Mouse (Mus musculus) liver, embryonic 13.5 days (tissue): ENCODE results near the gene Tmem164. TPM values are rescaled to one million over a fixed set of nuclear protein-coding genes. Genes with fewer than 3 reads are reported as not detected.

Experiments
- ATAC-seq: fragments of 200-750 bp; cut with Nextera tagmentation; 2 replicates; pipeline ENCODE4 v1.8.0; 2017; ENCODE audit warnings: low read depth, mild to moderate bottlenecking, moderate number of reproducible peaks, moderate library complexity
- DNase-seq: peaks from one replicate; pipeline ENCODE4 v3.0.0; 2022
- H3K27ac ChIP-seq: fragments of 300-500 bp; sonication (generic); 2 replicates; pipeline ENCODE4 v1.5.1; 2015; ENCODE audit warnings: moderate library complexity, mild to moderate bottlenecking, inconsistent platforms
- H3K27me3 ChIP-seq: fragments of 300-500 bp; sonication (generic); 2 replicates; pipeline ENCODE4 v1.6.1; 2015; ENCODE audit warnings: mild to moderate bottlenecking, inconsistent platforms
- H3K36me3 ChIP-seq: fragments of 300-500 bp; sonication (generic); 2 replicates; pipeline ENCODE4 v1.6.1; 2015; ENCODE audit warnings: mild to moderate bottlenecking, inconsistent platforms
- H3K4me1 ChIP-seq: fragments of 300-500 bp; sonication (generic); replicated peaks from 2 replicates; pipeline ENCODE4 v1.6.1; 2015; ENCODE audit warnings: inconsistent platforms
- H3K4me2 ChIP-seq: fragments of 300-500 bp; sonication (generic); 2 replicates; pipeline ENCODE4 v1.6.1; 2015; ENCODE audit warnings: inconsistent platforms, mild to moderate bottlenecking, moderate library complexity
- H3K4me3 ChIP-seq: fragments of 300-500 bp; sonication (generic); replicated peaks from 2 replicates; pipeline ENCODE4 v1.5.1; 2015; ENCODE audit warnings: mild to moderate bottlenecking, inconsistent platforms
- H3K9ac ChIP-seq: fragments of 300-500 bp; sonication (generic); 2 replicates; pipeline ENCODE4 v1.6.1; 2015; ENCODE audit warnings: mild to moderate bottlenecking, inconsistent platforms
- H3K9me3 ChIP-seq: fragments of 300-500 bp; sonication (generic); replicated peaks from 2 replicates; pipeline ENCODE4 v1.6.1; 2016; ENCODE audit warnings: inconsistent platforms
- WGBS: fragments of 180-500 bp; shearing (Covaris S2); methylation state at CpG from one replicate; pipeline ENCODE4 v1.1.7; 2015; ENCODE audit not compliant: insufficient replicate concordance; 5-methylcytosine and 5-hydroxymethylcytosine counted together
- polyA plus RNA-seq: library from polyadenylated mRNA; unstranded; fragments of >200 nt; fragmentation: Nextera tagmentation; extraction: Ambion mirVana; gene quantifications from 2 replicates; pipeline ENCODE4 v1.2.1, GENCODE M21; 2015

Gene Tmem164
- polyA plus RNA-seq, 1 experiment from 2014 or later = 24.1 TPM

DNA sequence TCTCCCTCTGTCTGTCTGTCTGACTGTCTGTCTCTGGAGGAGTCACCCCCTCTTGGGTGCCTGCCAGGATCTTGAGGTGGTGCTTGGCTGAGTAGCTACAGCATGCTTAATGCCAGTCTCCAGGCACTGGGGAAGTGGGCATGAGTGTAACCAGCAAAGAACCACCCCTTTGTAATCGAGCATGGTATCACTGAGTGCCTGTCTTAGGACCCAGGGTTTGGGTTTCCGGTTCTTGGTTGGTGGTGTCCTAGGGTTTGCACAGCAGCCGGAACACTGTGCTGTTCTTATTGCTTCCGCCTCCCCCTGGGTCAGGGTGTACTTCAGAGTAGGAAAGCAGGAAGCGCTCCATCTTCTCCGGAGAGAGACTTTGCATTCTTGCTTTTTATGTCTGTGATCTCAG lies 124.9 kb downstream of the Tmem164 start:
- 78% methylated on average over 6 of the region's 6 CpGs for whole genome bisulfite sequencing
- no peak overlapping the region for H3K9ac ChIP-seq
- no peak for ATAC-seq

DNA sequence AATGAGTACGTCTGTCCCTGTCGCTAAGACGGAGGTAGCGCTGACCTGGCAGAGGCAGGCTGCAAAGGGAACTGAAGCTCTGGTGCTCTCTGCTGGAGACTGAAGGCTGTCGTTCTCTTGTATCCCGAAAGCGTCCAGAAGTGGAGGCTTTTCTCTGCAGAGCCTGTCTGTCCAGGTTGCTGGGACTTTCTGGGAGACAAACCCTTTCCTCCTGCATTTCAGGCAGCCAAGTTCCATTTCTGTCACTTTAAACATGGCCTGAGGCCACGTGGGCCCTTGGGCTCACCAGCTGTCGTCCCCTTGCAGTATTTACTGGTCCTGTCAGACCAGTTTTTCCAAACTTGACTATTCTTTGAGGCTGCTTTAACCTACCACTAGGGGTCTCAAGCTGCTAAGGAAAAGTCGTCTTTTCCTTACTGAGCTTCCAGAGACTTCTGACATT lies 125.4 kb downstream of the Tmem164 start:
- H3K27me3 ChIP-seq = no peaks in the 10 kb centered on the region
- no peak for DNase-seq

More for the DNA sequence above, 124.9 kb downstream of the Tmem164 start:
- H3K36me3 ChIP-seq = peaks cover 9% of the 10 kb centered on the region; the same call in 1 of the 2 replicates
- H3K27ac ChIP-seq = no peak overlapping the region
- no peaks in the 10 kb centered on the region for H3K9me3 ChIP-seq
- H3K27me3 ChIP-seq = no peaks in the 10 kb centered on the region
- no peaks in the 10 kb centered on the region for H3K4me1 ChIP-seq
- H3K4me2 ChIP-seq = no peak overlapping the region
- no peak overlapping the region for H3K4me3 ChIP-seq
- no peak for DNase-seq

DNA sequence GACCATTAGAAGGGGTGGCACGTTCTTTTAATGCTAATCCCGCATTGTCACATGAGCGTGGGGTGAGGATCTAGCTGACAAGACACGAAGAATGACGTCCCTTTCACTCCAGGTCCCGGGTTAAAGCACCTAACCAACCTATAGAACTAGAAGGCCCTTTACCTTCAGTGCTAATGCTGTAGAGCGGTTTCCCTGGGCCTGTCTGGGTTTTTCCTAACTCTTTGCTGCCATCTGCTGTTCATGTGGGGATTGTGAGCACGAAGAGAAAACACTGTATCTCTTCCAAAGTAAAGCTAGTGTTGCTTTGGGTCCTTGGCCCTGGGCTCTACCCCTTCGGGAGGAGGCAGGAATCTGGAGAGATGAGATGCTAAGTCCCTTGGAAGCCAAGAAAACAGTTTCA lies 127.2 kb downstream of the Tmem164 start:
- Histone ChIP-seq H3K4me3 (no peak overlapping the region), H3K27me3 (no peaks in the 10 kb centered on the region), H3K4me1 (no peaks in the 10 kb centered on the region), H3K9ac (no peak overlapping the region), H3K4me2 (no peak overlapping the region), H3K9me3 (no peaks in the 10 kb centered on the region), H3K27ac (no peak overlapping the region), H3K36me3 (peaks cover 14% of the 10 kb centered on the region)
- ATAC-seq = no peak
- peak; percentile 10 for DNase-seq
- 48% methylated on average over 9 of the region's 9 CpGs for WGBS

More for the DNA sequence above, 125.4 kb downstream of the Tmem164 start:
- H3K4me2 ChIP-seq = no peak overlapping the region
- no peaks in the 10 kb centered on the region for H3K4me1 ChIP-seq
- H3K9ac ChIP-seq = no peak overlapping the region
- no peaks in the 10 kb centered on the region for H3K9me3 ChIP-seq
- H3K27ac ChIP-seq = no peak overlapping the region
- no peak for ATAC-seq
- peaks cover 9% of the 10 kb centered on the region; the same call in 1 of the 2 replicates for H3K36me3 ChIP-seq
- no peak overlapping the region for H3K4me3 ChIP-seq
- 56% methylated on average over 10 of the region's 10 CpGs for WGBS

DNA sequence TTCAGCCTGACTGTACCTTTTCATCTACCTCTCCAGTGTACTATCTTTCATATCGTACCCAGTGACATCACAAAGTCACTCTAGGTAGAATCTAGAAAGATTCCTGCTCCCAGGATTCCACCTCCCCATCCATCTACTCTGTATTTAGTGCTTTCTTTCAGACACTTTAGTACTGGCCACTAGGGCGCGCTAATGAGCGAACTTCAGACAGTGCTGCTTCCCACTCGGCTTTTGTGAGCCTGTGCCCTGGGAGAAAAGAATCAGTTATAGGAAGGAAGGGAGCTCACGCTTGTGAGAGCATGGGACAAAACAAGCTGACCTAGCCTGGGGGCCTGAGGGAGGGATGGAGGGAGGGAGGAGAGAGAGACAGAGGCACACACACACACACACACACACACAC lies 131.9 kb downstream of the Tmem164 start:
- Histone ChIP-seq H3K36me3 (peaks cover 5% of the 10 kb centered on the region), H3K4me2 (no peak overlapping the region), H3K4me1 (no peaks in the 10 kb centered on the region), H3K9ac (no peak overlapping the region), H3K27ac (no peak overlapping the region), H3K9me3 (no peaks in the 10 kb centered on the region), H3K4me3 (no peak overlapping the region), H3K27me3 (no peaks in the 10 kb centered on the region)
- DNase-seq (no peak), ATAC-seq (no peak)
- 17% methylated on average over 6 of the region's 6 CpGs for WGBS

DNA sequence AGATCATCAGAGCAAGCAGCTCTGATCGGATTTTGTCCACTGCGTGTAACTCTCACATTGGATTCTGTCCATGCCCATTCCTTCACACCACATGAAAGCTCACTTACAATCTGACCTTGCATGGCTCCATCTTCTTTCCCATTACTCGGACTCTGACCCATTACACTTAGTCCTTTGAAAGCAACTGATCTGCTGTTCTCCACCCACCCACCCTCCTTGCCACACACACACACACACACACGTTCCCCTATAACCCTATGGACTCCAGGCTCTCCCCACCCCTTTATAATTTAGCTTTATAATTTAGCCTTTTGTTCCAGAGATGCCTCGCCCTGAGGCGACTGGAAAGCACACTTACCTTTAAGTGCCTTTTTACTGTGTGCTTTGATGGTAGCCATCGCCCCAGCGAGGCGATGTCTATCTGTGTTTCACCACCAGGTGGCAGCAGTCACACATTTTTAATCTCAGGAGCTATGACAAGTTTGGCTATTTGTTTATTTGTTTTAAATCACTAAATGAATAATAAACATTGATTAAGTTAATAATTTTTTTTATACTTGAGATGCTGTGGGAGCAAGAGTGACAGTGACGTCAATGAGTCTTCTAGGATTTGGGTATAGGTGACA lies 137.0 kb downstream of the Tmem164 start:
- ATAC-seq (no peak), DNase-seq (no peak)
- H3K27me3 ChIP-seq = no peaks in the 10 kb centered on the region
- no peaks in the 10 kb centered on the region for H3K4me1 ChIP-seq
- H3K27ac ChIP-seq = no peak overlapping the region
- no peak overlapping the region for H3K4me2 ChIP-seq
- H3K36me3 ChIP-seq = no peaks in the 10 kb centered on the region
- no peak overlapping the region for H3K9ac ChIP-seq
- no peak overlapping the region for H3K4me3 ChIP-seq
- no peaks in the 10 kb centered on the region for H3K9me3 ChIP-seq
- 45% methylated on average over 10 of the region's 10 CpGs for WGBS

DNA sequence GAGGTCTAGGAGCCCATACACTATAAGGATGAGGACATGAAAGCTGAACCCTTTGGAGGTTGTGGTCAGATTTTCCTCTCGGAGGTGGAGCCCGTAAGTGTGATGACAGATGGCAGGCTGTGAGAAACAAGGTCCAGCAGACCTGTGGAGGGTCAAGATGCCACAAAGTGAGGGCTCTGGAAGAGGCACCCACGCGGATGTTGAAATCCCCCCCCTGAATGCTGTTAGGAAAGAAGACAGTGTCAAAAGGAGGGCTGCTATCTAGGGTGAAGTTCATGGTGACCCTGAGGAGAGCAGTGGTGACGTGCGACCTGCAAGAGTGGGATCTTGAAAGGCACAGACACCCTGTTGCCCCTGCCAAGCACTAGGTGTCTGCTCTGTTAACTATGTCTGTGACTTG lies 140.0 kb downstream of the Tmem164 start:
- 69% methylated on average over 6 of the region's 6 CpGs for WGBS
- H3K9me3 ChIP-seq = no peaks in the 10 kb centered on the region
- no peak overlapping the region for H3K4me3 ChIP-seq
- H3K4me1 ChIP-seq = no peaks in the 10 kb centered on the region
- no peaks in the 10 kb centered on the region for H3K27me3 ChIP-seq
- H3K36me3 ChIP-seq = no peaks in the 10 kb centered on the region
- ATAC-seq (no peak), DNase-seq (no peak)
- no peak overlapping the region for H3K27ac ChIP-seq
- no peak overlapping the region for H3K4me2 ChIP-seq
- H3K9ac ChIP-seq = no peak overlapping the region

DNA sequence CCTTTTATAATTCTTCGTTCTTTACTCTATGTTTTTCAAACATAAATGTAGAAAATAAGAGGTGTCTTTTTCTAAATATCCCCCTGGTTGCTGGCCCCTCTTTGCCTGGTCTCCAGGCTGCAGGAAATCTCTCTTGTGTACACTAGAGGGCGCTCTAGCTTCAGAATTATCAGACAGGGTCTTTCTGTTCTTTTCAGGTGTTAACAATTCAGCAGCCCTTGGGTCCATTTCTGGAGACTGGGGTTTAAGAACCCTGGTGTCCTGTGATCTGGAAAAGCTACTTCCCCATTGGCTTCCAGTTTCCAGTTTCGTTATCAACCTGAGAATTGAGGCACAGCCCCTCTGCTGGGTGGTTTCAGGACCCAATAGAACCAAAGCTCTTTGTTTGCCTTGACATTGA lies 140.6 kb downstream of the Tmem164 start:
- Histone ChIP-seq H3K9ac (no peak overlapping the region), H3K4me1 (no peaks in the 10 kb centered on the region), H3K4me2 (no peak overlapping the region), H3K36me3 (no peaks in the 10 kb centered on the region), H3K27ac (no peak overlapping the region), H3K9me3 (no peaks in the 10 kb centered on the region), H3K27me3 (no peaks in the 10 kb centered on the region), H3K4me3 (no peak overlapping the region)
- DNase-seq = no peak
- no peak for ATAC-seq
- 40% methylated on average over 3 of the region's 3 CpGs for WGBS

DNA sequence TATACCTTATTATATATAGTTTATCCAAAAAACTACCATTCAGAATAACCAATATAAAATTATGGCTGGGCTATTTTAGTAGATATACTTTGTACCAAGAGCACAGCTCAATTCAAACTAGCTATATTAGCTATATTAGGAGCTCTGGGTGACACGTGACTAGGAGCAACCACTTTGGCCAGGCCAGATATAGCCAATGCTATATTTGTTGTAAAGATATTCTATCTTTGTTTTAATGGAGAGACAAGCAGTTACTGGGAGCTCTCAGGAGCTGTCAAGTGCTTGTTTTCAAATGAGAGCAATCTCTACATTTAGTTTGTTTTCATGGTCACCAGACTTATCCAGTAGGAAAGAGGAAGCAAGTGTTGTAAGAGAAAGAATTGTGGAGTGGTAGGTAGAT lies 144.1 kb downstream of the Tmem164 start:
- no peak overlapping the region for H3K27ac ChIP-seq
- H3K9me3 ChIP-seq = no peaks in the 10 kb centered on the region
- H3K4me2 ChIP-seq = no peak overlapping the region
- H3K27me3 ChIP-seq = no peaks in the 10 kb centered on the region
- no peak overlapping the region for H3K4me3 ChIP-seq
- no peak overlapping the region for H3K9ac ChIP-seq
- WGBS = 57% methylated on average over 1 of the region's 1 CpGs
- DNase-seq = no peak
- no peaks in the 10 kb centered on the region for H3K36me3 ChIP-seq
- ATAC-seq = no peak
- peaks cover 13% of the 10 kb centered on the region for H3K4me1 ChIP-seq

DNA sequence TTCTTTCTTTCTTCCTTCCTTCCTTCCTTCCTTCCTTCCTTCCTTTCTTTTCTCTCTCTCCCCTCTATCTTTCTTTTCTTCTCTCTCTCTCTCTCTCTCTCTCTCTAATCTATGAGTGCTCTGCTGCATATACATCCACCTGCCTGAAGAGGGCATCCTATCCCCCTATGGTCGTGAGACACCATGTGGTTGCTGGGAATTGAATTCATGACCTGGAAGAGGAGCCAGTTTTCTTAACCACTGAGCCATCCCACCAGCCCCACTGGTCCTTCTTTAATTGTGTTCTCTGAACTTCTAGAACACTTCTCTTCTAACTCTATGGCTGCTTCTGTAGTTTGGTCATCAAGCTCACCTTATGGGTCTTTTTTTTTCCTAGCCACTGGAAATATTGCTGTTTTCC lies 146.4 kb downstream of the Tmem164 start:
- Histone ChIP-seq H3K4me2 (no peak overlapping the region), H3K36me3 (no peaks in the 10 kb centered on the region), H3K4me3 (no peak overlapping the region), H3K9me3 (no peaks in the 10 kb centered on the region), H3K4me1 (peaks cover 16% of the 10 kb centered on the region), H3K9ac (no peak overlapping the region), H3K27me3 (no peaks in the 10 kb centered on the region), H3K27ac (no peak overlapping the region)
- ATAC-seq = no peak
- no peak for DNase-seq
- WGBS = 32% methylated on average over 1 of the region's 1 CpGs

DNA sequence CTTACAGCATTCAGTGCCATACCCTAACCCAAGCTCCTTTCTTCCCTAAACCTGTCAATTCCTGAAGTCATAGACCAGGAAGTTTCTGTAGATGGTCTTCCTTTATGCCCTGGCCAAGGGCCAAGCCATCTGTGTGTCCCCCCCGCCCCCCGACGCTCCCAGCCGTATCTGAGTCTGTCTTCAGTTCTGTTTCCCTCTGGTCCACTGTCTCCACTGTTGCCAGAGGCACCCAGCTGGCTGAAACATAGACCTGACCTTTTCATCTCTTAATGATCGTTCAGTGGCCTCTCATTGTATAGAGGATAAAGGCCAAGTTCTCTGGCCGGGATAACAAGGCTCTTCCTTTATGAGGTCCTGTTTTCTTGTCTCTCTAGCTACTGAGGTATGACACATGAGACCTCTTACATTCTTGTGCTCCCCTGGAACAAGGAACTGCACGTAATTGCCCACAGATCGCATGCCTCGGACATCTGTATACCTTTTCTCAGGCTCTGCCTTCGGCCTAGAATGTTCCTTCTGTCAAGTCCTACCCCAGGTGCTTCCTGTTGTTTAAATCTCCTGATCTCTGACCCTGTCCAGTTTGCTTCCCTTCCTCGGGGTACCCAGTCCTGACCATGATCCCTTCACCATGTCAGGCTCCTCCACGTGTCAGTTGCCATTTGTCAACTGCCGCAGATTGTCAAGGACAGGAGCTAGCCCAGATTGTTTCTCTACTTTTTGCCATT lies 147.1 kb downstream of the Tmem164 start:
- 69% methylated on average over 13 of the region's 13 CpGs for WGBS

DNA sequence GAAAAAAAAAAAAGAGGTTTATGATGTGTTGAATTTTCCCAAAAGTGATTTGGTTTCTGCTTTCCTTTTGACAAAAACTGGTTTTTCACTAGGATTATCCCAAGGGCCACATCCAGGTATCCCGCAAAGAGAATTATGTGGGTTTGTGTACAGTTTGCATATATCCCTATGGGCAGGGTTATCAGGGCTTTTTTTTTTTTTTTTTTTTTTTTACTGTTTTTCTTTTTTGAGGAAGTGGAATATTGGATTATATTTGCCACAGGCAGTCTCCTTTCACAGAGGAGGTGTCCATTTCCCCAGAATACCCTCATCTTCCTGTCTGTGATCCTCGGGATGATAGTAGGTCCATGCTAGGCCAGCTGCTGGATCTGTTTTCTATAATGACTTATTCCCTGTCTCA lies 148.1 kb downstream of the Tmem164 start:
- ATAC-seq (no peak), DNase-seq (no peak)
- Histone ChIP-seq H3K4me1 (peaks cover 16% of the 10 kb centered on the region), H3K36me3 (no peaks in the 10 kb centered on the region), H3K9ac (no peak overlapping the region), H3K4me3 (no peak overlapping the region), H3K4me2 (no peak overlapping the region), H3K9me3 (no peaks in the 10 kb centered on the region), H3K27ac (no peak overlapping the region), H3K27me3 (no peaks in the 10 kb centered on the region)
- 72% methylated on average over 2 of the region's 2 CpGs for WGBS

More for the DNA sequence above, 147.1 kb downstream of the Tmem164 start:
- H3K27ac ChIP-seq = no peak overlapping the region
- no peaks in the 10 kb centered on the region for H3K27me3 ChIP-seq
- peaks cover 16% of the 10 kb centered on the region for H3K4me1 ChIP-seq
- H3K9ac ChIP-seq = no peak overlapping the region
- H3K4me2 ChIP-seq = no peak overlapping the region
- DNase-seq (no peak), ATAC-seq (no peak)
- H3K36me3 ChIP-seq = no peaks in the 10 kb centered on the region
- H3K4me3 ChIP-seq = no peak overlapping the region
- no peaks in the 10 kb centered on the region for H3K9me3 ChIP-seq
